Mouse (Mus musculus) cerebellum, adult 8-10 months (tissue): ENCODE results near the gene Zbtb11.
A peak's percentile ranks its signal among the peaks of the same experiment; 100 is the strongest.
"Not testable (repeated sequence)": the region's sequence is repeated elsewhere in the genome, so short reads cannot be mapped to it uniquely, and the experiment has no call there.

Experiments used
- DNase-seq: peaks from one replicate; pipeline ENCODE4 v3.0.0; 2022

Gene Zbtb11

DNA sequence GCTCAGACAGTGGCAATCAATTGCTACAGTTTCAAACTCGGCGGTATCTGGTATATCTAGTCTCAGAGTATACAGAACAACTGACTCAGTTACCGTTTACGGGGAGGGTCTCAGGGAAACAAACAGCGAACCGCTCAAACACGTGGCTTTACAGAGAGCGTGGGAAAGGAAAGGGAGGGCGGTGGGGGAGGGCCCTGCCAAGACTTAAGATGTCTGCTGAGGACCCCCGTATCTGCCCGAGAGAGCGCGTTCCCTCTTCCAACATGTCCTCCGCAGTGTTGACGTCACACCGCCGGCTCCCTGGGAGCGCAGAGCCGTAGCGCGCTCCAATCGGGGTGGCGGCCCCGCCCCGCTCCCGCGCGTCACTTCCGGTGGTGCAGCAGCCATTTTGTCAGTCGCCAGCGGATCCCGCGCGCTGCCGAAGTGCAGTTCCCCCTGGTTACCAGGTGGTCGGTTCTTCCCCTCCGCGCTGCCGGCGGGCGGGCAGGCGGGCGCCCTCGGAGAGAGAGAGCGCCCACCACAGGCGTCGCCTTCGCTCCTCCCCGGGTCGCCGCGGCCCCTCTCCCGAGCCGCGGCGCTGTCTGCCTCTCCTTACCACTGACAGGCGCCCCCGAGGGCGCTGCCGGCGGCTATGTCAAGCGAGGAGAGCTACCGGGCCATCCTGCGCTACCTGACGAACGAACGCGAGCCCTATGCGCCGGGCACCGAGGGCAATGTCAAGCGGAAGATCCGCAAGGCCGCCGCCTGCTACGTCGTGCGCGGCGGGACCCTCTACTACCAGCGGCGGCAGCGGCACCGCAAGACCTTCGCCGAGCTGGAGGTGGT lies at the start of gene Zbtb11:
Gene Zbtb11, plus strand, starts transcription at position 453 of the 825 bp plus-strand sequence.
- DNase-seq, result peak; percentile 98

DNA sequence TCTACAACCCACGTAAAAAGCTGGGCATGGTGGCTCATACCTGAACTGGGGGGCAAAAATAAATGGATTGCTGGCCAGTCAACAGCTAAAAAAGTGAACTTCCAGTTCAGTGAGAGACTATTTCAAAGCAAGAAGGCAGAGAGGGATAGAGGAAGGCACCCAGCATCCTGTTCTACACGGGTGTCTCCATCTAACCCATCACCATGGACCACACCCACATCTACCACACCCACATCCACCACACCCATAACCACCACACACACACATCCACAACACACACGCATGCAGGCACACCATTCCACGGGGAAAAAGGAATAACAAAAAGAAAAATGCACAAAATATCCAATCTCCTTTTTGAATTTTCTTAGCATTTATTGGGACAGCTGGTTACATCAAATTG lies 49.7 kb upstream of the Zbtb11 start:
- DNase-seq, result no peak

DNA sequence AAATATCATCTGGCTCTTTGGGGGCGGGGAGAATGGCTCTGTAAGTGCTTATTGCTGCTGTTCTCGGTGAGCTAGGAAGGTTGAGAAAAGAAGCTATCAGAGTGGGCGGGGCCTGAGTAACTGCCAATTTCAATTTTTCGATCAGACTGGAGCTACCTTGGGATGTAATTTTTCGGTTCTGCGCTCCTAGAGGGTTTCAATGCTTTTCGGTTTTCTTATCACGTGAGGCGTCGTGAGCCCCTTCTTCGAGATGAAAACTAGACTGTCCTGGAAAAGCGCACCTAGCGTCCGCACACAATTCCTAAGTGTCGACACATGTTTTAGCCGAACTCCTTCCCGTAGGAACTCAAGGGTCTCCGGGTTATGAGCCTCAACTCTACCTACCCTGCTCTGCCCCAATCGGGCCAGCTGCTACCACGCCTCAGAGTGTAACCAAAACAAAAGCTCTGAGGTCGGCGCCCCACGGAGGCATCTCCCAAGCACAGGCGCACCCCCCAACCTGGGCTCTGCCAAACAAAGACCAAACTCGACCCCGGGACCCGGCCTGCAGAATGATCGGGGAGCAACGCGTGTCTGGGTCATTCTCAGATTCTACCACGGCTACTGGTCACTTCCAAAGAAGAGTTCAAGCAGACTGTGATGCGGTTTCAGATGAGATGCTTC lies 39.9 kb upstream of the Zbtb11 start:
- DNase-seq, result no peak

DNA sequence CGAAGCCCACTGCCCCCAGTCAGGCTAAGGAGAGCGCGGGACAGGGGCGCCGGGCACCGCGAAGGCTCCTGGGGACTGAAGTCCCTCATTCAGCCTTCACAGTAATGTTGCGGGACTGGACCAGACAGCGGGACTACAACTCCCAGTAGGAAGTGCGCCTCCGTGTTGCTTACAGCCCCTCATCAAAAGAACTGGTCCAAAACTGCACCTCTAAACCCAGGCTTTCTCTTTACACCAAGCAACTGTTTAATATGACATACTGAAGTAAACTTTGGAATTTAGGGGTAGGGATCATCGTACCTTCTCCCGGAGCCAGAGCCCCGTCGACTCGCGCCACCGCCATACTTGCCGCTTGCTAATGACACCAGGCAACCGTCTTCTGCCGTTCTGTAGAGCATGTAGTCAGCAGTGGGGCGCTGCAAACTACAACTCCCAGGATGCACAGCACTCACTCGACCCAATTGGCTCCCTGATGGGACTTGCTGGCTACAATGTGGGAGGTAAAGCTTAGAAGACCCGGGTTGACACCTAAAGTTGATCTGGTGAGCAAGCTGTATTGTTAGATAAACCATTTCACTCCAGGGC lies 39.1 kb upstream of the Zbtb11 start, which contains the start of gene Cep97:
Gene Cep97, minus strand, starts transcription at position 403 of the 585 bp plus-strand sequence.
- DNase-seq, result peak; percentile 89

DNA sequence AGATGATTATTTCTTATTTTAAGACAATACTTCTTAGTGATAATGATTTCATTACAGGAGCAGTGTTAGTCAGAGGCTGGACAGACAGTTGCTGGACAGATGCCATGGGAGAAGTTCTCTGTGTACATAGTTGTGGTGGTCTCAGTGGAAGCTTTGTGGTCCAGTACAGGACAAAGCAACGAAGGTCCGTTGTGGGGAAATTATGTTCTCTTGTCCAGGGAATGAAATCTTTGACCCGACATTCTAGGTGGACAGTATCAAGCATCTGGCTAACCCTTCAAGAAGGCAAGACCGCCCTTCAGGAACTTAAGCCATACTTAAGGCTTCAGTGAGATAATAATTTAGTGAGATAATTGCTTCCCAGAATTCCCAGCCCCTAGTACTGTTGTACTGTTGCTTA lies 34.9 kb upstream of the Zbtb11 start:
- no peak for DNase-seq

DNA sequence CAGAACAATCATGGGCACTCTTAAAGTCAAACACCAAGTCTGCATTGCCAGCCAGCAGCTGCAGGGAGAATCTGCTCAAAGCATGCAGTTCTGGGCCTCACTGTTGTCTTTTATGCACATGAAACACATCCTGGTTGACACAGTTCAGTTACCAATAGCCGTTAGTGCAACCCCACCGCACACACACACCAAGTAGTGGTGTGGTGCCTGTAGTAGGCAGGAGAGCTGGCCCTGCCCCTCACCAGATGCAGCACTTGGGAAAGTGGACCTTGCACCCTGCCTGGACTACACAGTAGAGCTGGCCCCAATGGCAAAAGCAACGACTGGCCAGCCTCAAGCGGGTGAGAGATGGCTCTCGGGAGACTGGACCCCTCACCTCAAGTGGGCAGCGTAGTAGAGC lies 34.0 kb upstream of the Zbtb11 start:
- no peak for DNase-seq

DNA sequence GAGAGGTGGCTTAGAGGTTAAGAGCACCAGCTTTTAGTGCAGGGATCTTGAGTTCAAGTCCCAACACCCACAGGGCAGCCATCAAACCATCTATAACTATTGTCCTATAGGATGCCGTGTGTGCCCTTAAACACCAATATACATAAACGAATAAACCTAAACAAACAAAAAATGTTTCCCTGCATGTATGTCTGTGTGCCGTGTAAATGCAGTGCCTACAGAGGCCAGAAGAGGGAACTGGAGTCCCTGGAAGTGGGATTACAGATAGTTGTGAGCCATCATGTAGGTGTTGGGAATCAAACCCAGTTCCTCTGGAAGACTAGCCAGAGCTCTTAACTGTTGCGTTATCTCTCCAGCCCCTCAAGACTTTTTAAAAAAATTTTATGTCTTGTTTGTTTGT lies 32.9 kb upstream of the Zbtb11 start:
- DNase-seq, result no peak

DNA sequence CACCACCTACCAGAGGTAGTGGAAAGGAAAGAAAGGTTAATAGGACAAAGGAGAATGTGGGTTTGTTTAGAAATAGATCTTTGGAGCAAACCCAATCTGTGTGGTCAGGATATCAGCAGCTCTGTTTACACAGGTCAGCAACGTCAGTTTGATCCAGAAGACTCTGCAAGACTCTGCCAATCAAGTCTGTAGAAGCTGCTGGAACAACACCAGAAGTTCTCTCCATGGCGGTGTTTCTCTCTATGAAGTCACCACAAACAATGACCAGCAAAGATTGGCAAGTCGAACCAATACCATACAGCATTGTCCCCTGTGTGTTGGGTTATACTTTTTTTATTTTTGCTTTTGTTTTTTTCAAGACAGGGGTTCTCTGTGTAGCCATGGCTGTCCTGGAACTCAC lies 26.4 kb upstream of the Zbtb11 start:
- DNase-seq, result no peak

DNA sequence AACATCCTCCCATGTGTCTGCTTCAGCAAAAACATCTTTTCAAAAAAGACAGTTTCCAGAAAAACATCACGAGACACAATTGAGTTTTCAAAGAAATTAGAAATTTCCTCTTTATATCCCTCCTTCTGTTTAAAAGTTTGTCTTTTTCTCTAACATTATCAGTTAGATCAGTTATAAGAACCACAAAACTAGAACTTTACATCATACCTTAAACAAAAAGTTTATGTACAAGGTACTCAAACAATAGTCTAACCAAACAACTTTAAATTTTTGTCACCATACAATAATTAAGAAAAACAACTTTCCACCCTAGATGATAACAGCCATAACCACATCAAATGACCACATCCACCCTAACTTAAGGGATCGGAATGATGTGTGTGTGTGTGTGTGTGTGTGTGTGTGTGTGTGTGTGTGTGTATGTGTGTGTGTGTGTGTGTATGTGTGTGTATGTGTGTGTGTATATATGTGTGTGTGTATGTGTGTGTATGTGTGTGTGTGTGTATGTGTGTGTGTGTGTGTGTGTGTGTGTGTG lies 25.7 kb upstream of the Zbtb11 start:
- DNase-seq, result not testable (repeated sequence)

DNA sequence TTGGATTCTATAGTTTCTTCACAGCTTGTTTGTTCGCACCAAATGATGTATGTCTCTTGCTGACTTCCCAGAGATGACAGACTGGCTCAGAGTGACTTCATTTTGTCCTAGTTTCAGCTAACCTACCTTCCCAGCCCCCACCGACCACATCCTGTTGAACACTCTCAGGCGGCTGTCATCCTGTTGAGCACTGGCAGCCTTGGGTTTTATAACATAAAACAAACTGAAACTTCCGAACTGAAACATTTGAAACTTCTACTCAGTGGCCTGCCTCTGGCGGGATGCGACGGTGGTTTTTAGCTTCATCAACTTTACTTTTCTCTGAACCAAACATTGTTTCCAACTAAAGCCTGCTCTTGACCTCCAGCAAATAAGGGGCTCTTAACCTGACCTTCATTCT lies 24.7 kb upstream of the Zbtb11 start:
- no peak for DNase-seq

DNA sequence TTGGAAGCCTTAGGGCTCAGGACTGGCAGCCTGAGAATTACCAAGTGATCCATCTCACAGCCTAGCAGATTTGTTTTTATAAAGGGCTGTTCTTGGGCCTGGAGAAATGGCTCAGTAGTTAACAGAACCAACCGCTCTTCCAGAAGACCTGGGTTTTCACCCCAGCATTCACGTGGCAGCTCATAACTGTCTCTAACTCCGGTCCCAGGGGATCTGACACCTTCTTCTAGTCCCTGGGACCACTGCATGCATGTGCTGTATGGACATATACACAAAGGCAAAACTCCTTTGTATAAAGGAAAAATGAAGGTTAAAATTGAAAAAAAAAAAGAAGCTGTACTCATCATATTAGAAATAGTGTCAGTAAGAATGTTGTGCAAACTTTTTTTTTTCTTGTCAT lies 23.2 kb upstream of the Zbtb11 start:
- no peak for DNase-seq

DNA sequence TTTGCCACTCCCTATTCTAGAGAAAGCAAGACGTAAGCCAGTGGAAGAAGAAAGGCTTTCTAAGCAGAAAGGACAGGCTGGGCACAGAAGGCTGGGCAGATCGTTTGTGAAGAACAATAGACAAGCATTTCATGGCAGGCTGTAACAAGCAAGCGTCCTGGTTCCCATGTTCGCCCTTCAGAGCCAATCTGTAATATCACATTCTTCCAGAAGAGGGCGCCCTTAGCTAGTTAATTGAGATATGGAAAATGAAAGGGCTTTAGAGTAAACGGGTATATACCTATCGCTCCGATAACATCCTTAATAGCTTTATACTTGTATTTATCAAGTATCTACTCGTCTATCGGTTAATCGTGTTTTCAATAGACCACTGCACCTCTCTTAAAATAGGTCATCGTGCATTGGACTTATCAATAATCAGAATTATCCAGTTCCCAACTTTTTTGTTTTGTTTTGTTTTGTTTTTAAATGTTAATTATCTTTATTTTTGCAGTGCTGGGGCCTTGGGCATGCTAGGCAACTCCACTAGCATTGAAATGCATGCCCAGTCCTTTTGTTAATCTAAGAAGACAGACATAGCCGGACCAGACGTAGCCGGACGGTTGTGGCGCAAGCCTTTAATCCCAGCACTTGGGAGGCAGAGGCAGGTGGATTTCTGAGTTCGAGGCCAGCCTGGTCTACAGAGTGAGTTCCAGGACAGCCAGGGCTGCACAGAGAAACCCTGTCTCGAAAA lies 22.6 kb upstream of the Zbtb11 start:
- peak; percentile 81 for DNase-seq

DNA sequence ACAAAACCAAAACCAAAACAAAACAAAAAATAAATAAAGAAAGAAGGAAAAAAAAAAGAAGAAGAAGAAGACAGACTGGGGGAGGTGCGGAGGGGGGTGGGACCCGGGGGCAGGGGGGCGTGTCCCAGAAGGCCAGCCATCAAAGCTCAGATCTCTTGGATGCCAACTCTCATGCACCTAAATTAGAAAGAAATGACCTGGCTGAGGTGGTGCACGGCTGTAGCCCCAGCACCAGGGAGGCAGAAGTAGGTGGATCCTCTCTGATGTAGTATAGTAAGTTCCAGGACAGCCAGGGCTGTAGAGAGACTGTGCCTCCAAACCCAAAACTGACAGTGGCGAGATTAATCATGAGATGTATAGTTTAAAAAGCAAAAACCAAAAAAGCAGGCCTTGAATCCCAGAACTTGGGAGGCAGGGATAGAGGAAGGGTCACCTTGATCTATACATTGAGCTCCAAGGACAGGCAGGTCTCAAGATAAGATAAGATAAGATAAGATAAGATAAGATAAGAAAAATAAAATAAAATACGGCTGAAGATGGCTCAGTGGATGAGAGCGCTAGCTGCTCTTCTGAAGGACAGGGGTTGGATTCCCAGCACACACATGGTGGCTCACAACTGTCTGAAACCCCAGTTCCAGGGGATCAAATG lies 21.9 kb upstream of the Zbtb11 start:
- no peak for DNase-seq

DNA sequence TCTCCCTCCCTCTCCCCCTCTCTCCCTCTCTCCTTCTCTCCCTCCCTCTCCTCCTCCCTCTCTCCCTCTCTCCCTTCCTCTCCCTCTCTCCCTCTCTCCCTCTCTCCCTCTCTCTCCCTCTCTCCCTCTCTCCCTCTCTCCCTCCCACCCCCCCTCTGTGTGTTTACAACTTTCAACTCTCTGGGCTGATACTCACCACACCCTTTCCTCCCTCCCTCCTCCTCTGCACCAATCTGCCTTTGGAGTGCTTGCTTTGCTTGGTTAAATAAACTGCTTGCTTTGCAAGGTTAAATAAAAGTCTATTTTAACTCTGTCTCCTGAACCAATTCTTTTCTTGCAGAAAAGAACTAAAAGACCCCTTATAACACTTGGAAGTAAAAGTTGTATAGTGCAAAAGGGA lies 20.9 kb upstream of the Zbtb11 start:
- no peak for DNase-seq

DNA sequence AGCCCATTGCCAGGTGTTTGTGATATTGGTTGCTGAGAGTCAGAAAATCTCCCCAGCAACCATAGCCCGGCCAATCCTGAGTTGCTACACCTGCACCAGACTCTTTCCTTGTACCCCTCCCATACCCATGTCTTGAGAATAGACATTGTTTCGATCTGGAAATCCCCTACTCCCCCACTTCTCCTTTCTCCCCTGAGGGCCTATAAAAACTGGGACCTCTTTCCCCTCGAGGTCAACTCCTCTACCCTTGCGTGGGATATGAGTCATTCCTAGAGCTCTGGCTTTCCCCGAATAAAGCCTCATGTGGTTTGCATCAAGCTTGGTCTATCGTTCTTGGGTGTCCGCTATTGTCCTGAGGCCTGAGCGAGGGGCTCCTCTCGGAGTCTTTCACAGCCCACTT lies 19.5 kb upstream of the Zbtb11 start:
- DNase-seq, result not testable (repeated sequence)

DNA sequence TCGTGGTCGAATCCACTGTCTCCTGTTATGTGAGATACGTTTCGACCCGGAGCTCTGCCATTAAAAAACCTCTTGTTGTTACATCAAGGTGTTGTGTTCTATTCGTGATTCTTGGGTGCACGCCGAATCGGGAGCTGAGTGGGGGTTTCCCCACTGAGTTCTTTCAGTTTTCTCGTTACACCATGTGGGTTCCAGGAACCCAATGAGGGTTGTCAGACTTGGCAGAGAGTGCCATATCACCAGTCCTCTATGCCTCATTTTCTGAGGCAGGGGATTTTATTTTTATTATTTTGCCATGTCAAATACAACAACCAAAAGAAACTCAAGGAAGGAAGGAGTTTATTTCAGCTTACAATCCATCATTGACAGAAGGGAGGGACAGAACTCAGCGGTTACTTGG lies 10.6 kb upstream of the Zbtb11 start:
- DNase-seq, result not testable (repeated sequence)

DNA sequence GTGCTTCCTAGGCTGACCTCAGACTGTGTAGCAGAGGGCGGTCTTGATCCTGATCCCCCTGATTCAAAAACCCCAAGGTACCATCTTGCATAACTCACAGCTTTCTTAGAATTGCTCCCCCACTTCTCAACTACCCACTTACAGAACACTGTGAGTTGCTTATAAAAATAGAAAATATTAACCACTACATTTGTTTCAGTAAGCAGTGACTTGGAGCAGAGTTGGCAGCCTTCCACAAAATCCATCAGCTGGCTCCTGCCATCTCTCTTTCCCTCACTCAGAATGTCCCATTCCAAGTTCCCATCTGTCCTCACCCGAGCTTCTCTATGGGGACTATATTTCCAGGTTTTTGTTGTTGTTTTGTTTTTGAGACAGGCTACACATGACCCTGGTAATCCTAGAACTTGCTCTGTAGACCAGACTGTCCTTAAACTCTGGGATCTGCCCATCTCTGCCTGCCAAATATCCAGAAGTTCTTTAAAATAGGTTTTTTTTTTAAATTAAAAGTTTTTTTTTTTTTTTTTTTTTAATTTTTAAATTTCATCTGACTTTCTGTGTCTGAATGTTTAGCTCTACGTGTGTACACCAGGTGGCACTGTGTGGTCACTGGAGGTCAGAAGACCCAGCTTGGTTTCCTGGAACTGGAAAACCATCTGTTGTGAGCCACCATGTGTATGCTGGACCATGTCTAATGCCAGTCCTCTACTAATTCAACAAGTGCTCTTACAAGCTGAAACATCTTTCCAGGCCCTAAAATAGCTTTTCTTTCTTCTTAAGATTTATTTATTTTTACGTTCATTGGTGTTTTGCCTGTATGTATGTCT lies 9.3 kb upstream of the Zbtb11 start:
- no peak for DNase-seq

DNA sequence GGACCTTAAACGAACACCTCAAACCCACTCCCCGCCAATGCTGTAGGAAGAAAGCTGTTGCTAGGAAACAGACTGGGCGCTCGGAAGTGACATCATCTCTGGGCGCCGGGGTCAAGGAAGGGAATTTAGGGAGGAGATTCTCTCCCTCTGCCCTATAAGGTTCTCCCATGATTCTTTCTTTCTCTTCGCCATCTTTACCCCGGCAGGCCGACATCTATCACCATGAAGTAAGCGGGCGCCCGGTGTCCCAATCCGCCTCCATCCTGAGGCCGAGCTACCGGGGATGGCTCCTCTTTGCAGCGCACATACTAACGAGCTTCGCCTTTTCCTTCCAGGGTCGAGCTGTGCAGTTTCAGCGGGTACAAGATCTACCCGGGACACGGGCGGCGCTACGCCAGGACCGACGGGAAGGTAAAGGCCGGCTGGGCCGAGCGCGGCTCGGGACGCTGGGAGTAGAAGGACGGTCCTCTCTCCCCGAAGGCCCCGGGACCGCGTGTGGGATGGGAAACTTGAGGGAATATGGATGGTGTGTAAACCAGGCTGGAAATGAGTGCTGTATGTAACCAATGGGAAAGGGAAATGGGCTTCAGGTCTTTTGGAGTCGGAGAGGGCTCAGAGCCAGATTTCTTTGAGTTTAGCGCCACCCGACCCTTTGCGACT lies 7.3 kb upstream of the Zbtb11 start, which contains the start of gene Rpl24:
Gene Rpl24, plus strand, starts transcription at position 64 of the 660 bp plus-strand sequence.
- DNase-seq, result peak; percentile 94

DNA sequence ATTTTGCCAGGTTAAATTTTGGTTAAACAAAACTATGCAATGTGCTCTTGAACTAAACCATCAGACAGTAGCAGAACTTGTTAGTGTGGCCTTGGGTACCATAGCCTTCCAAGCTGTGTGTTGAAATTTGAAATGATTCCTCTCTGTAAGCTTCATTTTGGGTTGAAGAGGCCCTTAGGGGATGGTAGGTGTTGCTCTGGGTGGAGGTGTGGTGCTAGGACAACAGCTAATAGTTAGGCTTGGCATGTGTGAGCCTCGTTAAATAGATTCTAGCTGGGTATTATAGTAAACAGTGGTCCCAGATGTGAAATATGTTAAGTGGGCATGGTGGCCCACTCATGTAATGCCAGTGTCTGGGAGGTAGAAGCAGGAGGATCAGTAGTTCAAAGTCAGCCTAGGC lies 6.5 kb upstream of the Zbtb11 start:
- no peak for DNase-seq

DNA sequence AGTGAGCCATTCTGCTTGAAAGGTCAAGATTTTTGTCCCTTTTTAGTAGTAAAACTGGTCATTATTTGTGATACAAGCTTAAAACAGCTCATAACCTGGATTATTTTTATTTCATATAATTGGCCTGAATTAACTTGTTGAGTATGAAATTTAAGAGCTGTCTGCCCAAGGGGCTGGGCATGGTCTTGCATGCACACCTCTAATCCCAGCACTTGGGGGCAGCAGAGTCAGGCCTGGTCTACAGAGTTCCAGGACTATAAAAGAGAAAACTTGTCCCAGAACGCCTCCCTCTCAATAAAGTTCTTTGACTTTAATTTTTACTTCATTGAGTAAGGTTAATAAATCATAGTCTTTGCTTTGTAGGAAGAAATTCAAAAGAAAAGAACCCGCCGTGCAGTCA lies 4.5 kb upstream of the Zbtb11 start:
- no peak for DNase-seq

DNA sequence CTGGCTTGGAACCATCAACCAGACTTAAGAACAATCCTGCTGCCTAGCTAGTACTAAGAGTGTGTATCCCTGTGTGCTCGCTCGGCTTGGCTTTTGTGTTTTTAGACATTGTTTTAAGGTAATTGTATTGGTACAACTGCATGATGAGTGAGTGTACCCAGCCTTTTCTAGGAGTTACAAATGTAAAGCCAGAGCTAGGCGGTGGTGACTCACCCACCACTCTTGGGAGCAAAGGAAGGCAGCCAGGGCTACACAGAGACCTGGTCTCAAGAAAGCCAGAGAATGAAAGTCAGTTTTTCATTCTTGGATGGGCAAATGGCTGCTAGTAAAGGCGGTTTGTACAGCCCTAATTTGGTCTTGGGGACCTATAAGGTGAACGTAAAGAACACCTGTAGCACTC lies 3.3 kb upstream of the Zbtb11 start:
- DNase-seq, result no peak
